Mouse (Mus musculus) kidney, adult 8-10 months (tissue): ENCODE measurements around the gene Srgap1.

ENCODE experiments used
- DNase-seq, 2 experiments: peaks; one replicate each; pipeline ENCODE4 v3.0.0; 2022

The Srgap1 gene

GRCm38 (mm10) chr10:122046904-122047726, at the start of gene Srgap1:
Gene Srgap1 (minus strand): TSS chr10:122047315.
- peak in 1 of 2 experiments; percentile 26 for DNase-seq

- peak in 1 of 2 experiments; percentile 17 for DNase-seq
These were observed 49.4 kb upstream of the Srgap1 start for GRCm38 (mm10) chr10:122096462-122096979.

- DNase-seq, result no peak
These were observed 43.4 kb upstream of the Srgap1 start for GRCm38 (mm10) chr10:122090472-122090871.

- no peak for DNase-seq
These were observed 34.2 kb upstream of the Srgap1 start for GRCm38 (mm10) chr10:122081352-122081751.

GRCm38 (mm10) chr10:122069153-122069552, 22.0 kb upstream of the Srgap1 start:
- DNase-seq, result no peak

GRCm38 (mm10) chr10:122055826-122056225, 8.7 kb upstream of the Srgap1 start:
- no peak for DNase-seq

- DNase-seq, result peak in 1 of 2 experiments; percentile 21
These were observed 7.4 kb upstream of the Srgap1 start for GRCm38 (mm10) chr10:122054535-122054934.

GRCm38 (mm10) chr10:122051831-122052230, 4.7 kb upstream of the Srgap1 start:
- peak; percentile 63 to 92 for DNase-seq

GRCm38 (mm10) chr10:122047727-122048365, 731 bp upstream of the Srgap1 start:
- DNase-seq, result peak; percentile 34 to 68

- DNase-seq, result no peak
These were observed 608 bp downstream of the Srgap1 start for GRCm38 (mm10) chr10:122046511-122046903.

GRCm38 (mm10) chr10:122045946-122046345, 1.2 kb downstream of the Srgap1 start:
- no peak for DNase-seq

- DNase-seq, result no peak
These were observed 2.2 kb downstream of the Srgap1 start for GRCm38 (mm10) chr10:122044926-122045325.

- DNase-seq, result no peak
These were observed 6.7 kb downstream of the Srgap1 start for GRCm38 (mm10) chr10:122040372-122040771.

- DNase-seq, result no peak
These were observed 7.5 kb downstream of the Srgap1 start for GRCm38 (mm10) chr10:122039566-122039965.

GRCm38 (mm10) chr10:122038554-122038953, 8.6 kb downstream of the Srgap1 start:
- DNase-seq, result peak in 1 of 2 experiments; percentile 22

- no peak for DNase-seq
These were observed 13.8 kb downstream of the Srgap1 start for GRCm38 (mm10) chr10:122033271-122033670.

- DNase-seq, result no peak
These were observed 16.7 kb downstream of the Srgap1 start for GRCm38 (mm10) chr10:122030420-122030819.

- peak in 1 of 2 experiments; percentile 18 for DNase-seq
These were observed 17.4 kb downstream of the Srgap1 start for GRCm38 (mm10) chr10:122029738-122030137.

- no peak for DNase-seq
These were observed 21.9 kb downstream of the Srgap1 start for GRCm38 (mm10) chr10:122025198-122025597.

- DNase-seq, result no peak
These were observed 26.2 kb downstream of the Srgap1 start for GRCm38 (mm10) chr10:122020906-122021305.

- DNase-seq, result no peak
These were observed 26.9 kb downstream of the Srgap1 start for GRCm38 (mm10) chr10:122020255-122020654.

GRCm38 (mm10) chr10:122018594-122019048, 28.5 kb downstream of the Srgap1 start:
- no peak for DNase-seq

GRCm38 (mm10) chr10:122017743-122018142, 29.4 kb downstream of the Srgap1 start:
- DNase-seq, result no peak

GRCm38 (mm10) chr10:122017063-122017462, 30.1 kb downstream of the Srgap1 start:
- DNase-seq, result no peak
